Comparison of ENCODE assay signal across 19 mouse cellular contexts in the genomic region with DNA sequence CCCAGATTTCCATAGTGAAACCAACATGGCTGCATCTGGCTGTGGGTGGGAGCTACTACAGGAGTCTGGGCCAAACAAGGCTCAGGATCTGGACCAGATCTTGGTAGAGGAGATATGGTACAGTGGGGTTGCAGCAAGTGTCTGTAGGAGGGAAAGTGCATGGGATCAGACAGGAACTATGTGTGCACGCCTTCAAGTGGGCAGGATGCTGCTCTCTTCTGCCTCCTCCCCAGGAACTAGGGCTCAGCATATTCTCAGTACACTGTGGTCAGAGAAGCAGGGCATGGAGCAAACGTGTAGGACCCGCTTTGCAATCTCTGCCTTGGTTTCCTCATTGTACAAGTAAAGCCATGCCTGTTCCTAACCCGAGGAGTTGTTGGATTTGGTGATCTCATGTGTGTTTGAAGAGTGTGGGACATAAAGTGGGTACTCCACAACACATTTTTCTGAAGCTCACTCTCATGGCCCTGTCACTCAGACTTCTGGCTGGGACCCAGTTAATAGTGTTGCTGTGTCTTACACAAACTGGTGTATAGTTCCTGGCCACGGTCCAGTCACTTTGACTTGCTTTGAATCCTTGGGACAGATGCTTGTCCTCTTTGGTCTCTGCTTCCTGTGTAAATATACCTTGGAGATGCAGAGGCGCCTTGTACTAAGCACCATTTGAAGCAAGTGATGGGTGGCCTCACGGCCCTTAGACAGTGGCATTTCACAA. TPM values are rescaled to one million over a fixed set of nuclear protein-coding genes. Genes with fewer than 3 reads are reported as not detected.
DNase-seq lines count a peak whose midpoint lies in the region; ATAC-seq and TF ChIP-seq lines count a peak whose summit lies in the region.
"Had no signal": no experiment of that assay in that cellular context is flagged by ENCODE, and none has a peak within 500 bp of the region (broad histone marks: within the 10 kb centered on the region; RNA-seq: fewer than 3 reads in every experiment).

No protein-coding gene starts in this region.

- no peak overlapping the region for H3K4me2 ChIP-seq in lung, embryonic 14.5 days
- H3K4me2 ChIP-seq in hindbrain, postnatal 0 days (ENCODE audit: low read depth, low read length), result no peak overlapping the region
- H3K4me2 ChIP-seq: forebrain, embryonic 13.5 days; limb, embryonic 13.5 days; liver, embryonic 15.5 days; neural tube, embryonic 12.5 days had no signal

- H3K9me3 ChIP-seq in lung, embryonic 14.5 days (ENCODE audit: low read depth, low read length), result no peaks in the 10 kb centered on the region
- no peaks in the 10 kb centered on the region for H3K9me3 ChIP-seq in hindbrain, postnatal 0 days (ENCODE audit: low read length)
- H3K9me3 ChIP-seq: forebrain, embryonic 13.5 days; hindbrain, embryonic 10.5 days; limb, embryonic 13.5 days; liver, embryonic 15.5 days; midbrain, embryonic 10.5 days; neural tube, embryonic 12.5 days had no signal

- H3K36me3 ChIP-seq in lung, embryonic 14.5 days (ENCODE audit: insufficient read depth), result no peaks in the 10 kb centered on the region
- no peaks in the 10 kb centered on the region for H3K36me3 ChIP-seq in thymus, adult 2 months (ENCODE audit: control insufficient read depth, insufficient read depth, low read length)
- no peaks in the 10 kb centered on the region for H3K36me3 ChIP-seq in hindbrain, postnatal 0 days (ENCODE audit: insufficient read depth, low read length)
- H3K36me3 ChIP-seq: hindbrain, embryonic 10.5 days; liver, embryonic 15.5 days; midbrain, embryonic 10.5 days; neural tube, embryonic 12.5 days had no signal

- no peak for DNase-seq in gastrocnemius, adult 2 months
- DNase-seq in gastrocnemius, postnatal 14 days, result no peak
- peak; percentile 73 for DNase-seq in lung, embryonic 14.5 days
- no peak for DNase-seq in lung, adult 2 months
- DNase-seq in thymus, adult 2 months, result peak; percentile 41
- DNase-seq in thymus, adult 18-20 months, result no peak
- DNase-seq in hindbrain, postnatal 0 days (ENCODE audit: low spot score), result no peak
- DNase-seq in layer of hippocampus, postnatal 14 days (ENCODE audit: low spot score in 2 of 2), result no peak
- DNase-seq: adrenal gland, postnatal 10 days; cerebellum, adult 11-12 months; cerebellum, postnatal 25 days; kidney, postnatal 14 days had no signal

- intact Hi-C loops in gastrocnemius, adult 2 months (cut with DNase I), result no loop called here
- intact Hi-C loops in gastrocnemius, postnatal 14 days (cut with DNase I; ENCODE audit: low total_unique reads), result no loop called here

- no peak for TF ChIP-seq CTCF in gastrocnemius, adult 2 months (IDR thresholded peaks at IDR 0.05)
- no peak for TF ChIP-seq CTCF in lung, embryonic 14.5 days (IDR thresholded peaks at IDR 0.05; ENCODE audit: low read depth)
- no peak for TF ChIP-seq CTCF in lung, adult 2 months (IDR thresholded peaks at IDR 0.05; ENCODE audit: insufficient read depth, low read length)
- TF ChIP-seq CTCF in thymus, adult 2 months (IDR thresholded peaks at IDR 0.05; ENCODE audit: borderline replicate concordance, control insufficient read depth, extremely low read depth, insufficient read depth, low read length, poor library complexity), result no peak
- TF ChIP-seq CTCF in hindbrain, postnatal 0 days (IDR thresholded peaks at IDR 0.05; ENCODE audit: low read depth), result no peak

- 0 out of 2 replicates have a peak, but pooled peaks have one; percentile 11 for ATAC-seq in lung, embryonic 14.5 days (ENCODE audit: insufficient read depth)
- ATAC-seq in hindbrain, postnatal 0 days, result no peak
- ATAC-seq: forebrain, embryonic 13.5 days had no signal

- H3K4me1 ChIP-seq in lung, embryonic 14.5 days (ENCODE audit: insufficient read depth), result peaks cover 41% of the 10 kb centered on the region
- H3K4me1 ChIP-seq in lung, adult 2 months (ENCODE audit: control insufficient read depth, insufficient read depth, low read length), result peaks cover 62% of the 10 kb centered on the region
- peaks cover 55% of the 10 kb centered on the region for H3K4me1 ChIP-seq in thymus, adult 2 months (replicated peaks; ENCODE audit: control insufficient read depth, insufficient read depth, low read length)
- H3K4me1 ChIP-seq in hindbrain, postnatal 0 days (ENCODE audit: insufficient read depth, low read length), result 0 out of 2 replicates have a peak, but pooled peaks cover 2% of the 10 kb centered on the region
- H3K4me1 ChIP-seq: forebrain, embryonic 13.5 days had no signal

- peak overlapping the region; percentile 25; the same call in 1 of the 2 replicates for H3K27ac ChIP-seq in gastrocnemius, adult 2 months
- no peak overlapping the region for H3K27ac ChIP-seq in lung, embryonic 14.5 days (ENCODE audit: low read depth)
- peak overlapping the region; percentile 89 for H3K27ac ChIP-seq in thymus, adult 2 months (ENCODE audit: control insufficient read depth, insufficient read depth, low read length)
- H3K27ac ChIP-seq in hindbrain, postnatal 0 days, result no peak overlapping the region
- H3K27ac ChIP-seq: forebrain, embryonic 13.5 days; hindbrain, embryonic 10.5 days; left cerebral cortex, adult 2 months; liver, embryonic 15.5 days; midbrain, embryonic 10.5 days; neural tube, embryonic 12.5 days had no signal

- 52% methylated on average over 7 of the region's 7 CpGs for WGBS in lung, embryonic 14.5 days
- 42% methylated on average over 7 of the region's 7 CpGs for WGBS in lung, adult 2 months
- 59% methylated on average over 7 of the region's 7 CpGs for whole genome bisulfite sequencing in thymus, adult 2 months
- 81% methylated on average over 7 of the region's 7 CpGs for WGBS in hindbrain, postnatal 0 days

- H3K27me3 ChIP-seq in lung, embryonic 14.5 days (ENCODE audit: insufficient read depth, low read length), result no peaks in the 10 kb centered on the region
- no peaks in the 10 kb centered on the region for H3K27me3 ChIP-seq in thymus, adult 2 months (ENCODE audit: control insufficient read depth, insufficient read depth, low read length)
- H3K27me3 ChIP-seq in hindbrain, postnatal 0 days (ENCODE audit: insufficient read depth, low read length), result no peaks in the 10 kb centered on the region
- H3K27me3 ChIP-seq: forebrain, embryonic 13.5 days; limb, embryonic 13.5 days; liver, embryonic 15.5 days; neural tube, embryonic 12.5 days had no signal

- no peak overlapping the region for H3K4me3 ChIP-seq in gastrocnemius, adult 2 months
- H3K4me3 ChIP-seq in lung, embryonic 14.5 days (ENCODE audit: low read depth, low read length), result no peak overlapping the region
- H3K4me3 ChIP-seq in lung, adult 2 months (replicated peaks; ENCODE audit: extremely low read depth, low read depth, low read length), result no peak overlapping the region
- no peak overlapping the region for H3K4me3 ChIP-seq in thymus, adult 2 months (ENCODE audit: control insufficient read depth, insufficient read depth, low read length)
- no peak overlapping the region for H3K4me3 ChIP-seq in hindbrain, postnatal 0 days (ENCODE audit: low read length)
- H3K4me3 ChIP-seq: forebrain, embryonic 13.5 days; hindbrain, embryonic 10.5 days; left cerebral cortex, adult 2 months; limb, embryonic 13.5 days; liver, embryonic 15.5 days; midbrain, embryonic 10.5 days; neural tube, embryonic 12.5 days had no signal

- no peak overlapping the region for H3K9ac ChIP-seq in lung, embryonic 14.5 days
- H3K9ac ChIP-seq in hindbrain, postnatal 0 days (replicated peaks; ENCODE audit: low read length), result no peak overlapping the region
- H3K9ac ChIP-seq: forebrain, embryonic 13.5 days; limb, embryonic 13.5 days; liver, embryonic 15.5 days; neural tube, embryonic 12.5 days had no signal

- TF ChIP-seq POLR2A in lung, adult 2 months (IDR thresholded peaks at IDR 0.05; ENCODE audit: borderline replicate concordance, extremely low read depth, low read depth, low read length), result no peak
- no peak for TF ChIP-seq POLR2A in thymus, adult 2 months (IDR thresholded peaks at IDR 0.05; ENCODE audit: control insufficient read depth, extremely low read depth, insufficient read depth, low read length, poor library complexity)

RNA-seq across cellular contexts. Expression of gene Rin3, which starts 9.8 kb away (rescaled TPM):
- total RNA-seq in gastrocnemius, adult 2 months (2021), result 10 to 100 TPM in 1 of 2 experiments, 1 to 10 TPM in 1; 6.4 to 14.3 TPM
- 10 to 100 TPM; 11.0 to 13.0 TPM for total RNA-seq in gastrocnemius, postnatal 14 days (2021)
- 14.3 and 15.4 TPM in 2 replicates for polyA plus RNA-seq in lung, embryonic 14.5 days (2014; fragmentation: Nextera tagmentation; extraction: Ambion mirVana)
- polyA plus RNA-seq in lung, adult 2 months (2012; rRNA removed), result 40.9 and 41.5 TPM in 2 replicates
- polyA plus RNA-seq in thymus, adult 2 months (2012; rRNA removed), result 25.4 and 33.8 TPM in 2 replicates
- total RNA-seq in hindbrain, postnatal 0 days (2014; rRNA removed), result 2.0 and 3.2 TPM in 2 replicates
- polyA plus RNA-seq in hindbrain, postnatal 0 days (2015; fragmentation: Nextera tagmentation; extraction: Ambion mirVana), result 1.7 and 1.8 TPM in 2 replicates
- 1 to 10 TPM; 4.0 to 4.4 TPM for total RNA-seq in layer of hippocampus, postnatal 14 days (2021)

Comparison
In these comparisons a context has a peak if more than half of its experiments do, and no peak if none do; other contexts are left out.
1. DNase-seq: peak in lung, embryonic 14.5 days (single experiment) and thymus, adult 2 months (single experiment); none in gastrocnemius, adult 2 months (single experiment), gastrocnemius, postnatal 14 days (single experiment), lung, adult 2 months (single experiment), thymus, adult 18-20 months (0 of 2), hindbrain, postnatal 0 days (single experiment) and layer of hippocampus, postnatal 14 days (0 of 2).
2. H3K27ac ChIP-seq: peak in gastrocnemius, adult 2 months (single experiment) and thymus, adult 2 months (single experiment); none in lung, embryonic 14.5 days (single experiment) and hindbrain, postnatal 0 days (single experiment).